ENCODE assay signal across 12 mouse cellular contexts in the genomic region with DNA sequence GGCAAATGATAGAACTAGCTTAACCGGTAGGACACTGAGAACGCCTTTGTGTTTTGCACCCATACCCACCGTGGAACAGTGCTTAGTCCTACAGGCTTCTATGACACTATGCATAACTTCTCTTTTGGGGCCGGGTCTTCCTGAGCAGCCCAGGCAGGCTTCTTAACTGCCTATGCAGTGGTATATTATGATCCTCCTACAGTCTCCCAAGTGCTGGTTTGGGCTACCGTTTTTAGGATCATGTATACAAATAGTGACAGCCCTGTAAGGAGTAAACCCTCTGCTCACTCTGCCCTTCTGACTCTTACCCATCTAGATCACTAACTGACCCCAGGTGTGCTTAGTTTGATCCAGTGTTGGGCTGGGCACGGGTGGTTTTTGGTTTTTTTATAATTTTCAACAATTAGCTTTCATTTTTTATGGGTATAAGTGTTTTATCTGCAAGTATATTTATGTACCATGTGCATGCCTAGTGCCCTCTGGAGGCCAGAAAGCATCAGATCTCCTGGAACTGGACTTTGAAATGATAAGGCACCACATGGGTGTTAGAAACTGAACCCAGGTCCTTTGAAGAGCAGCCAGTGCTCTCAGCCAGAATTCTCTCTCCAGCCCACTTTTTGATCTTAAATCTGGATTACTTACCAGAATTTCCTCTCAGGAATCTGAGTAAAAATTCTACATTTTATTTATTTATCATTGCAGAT. TPM values are rescaled to one million over a fixed set of nuclear protein-coding genes. Genes with fewer than 3 reads are reported as not detected.
DNase-seq lines count a peak whose midpoint lies in the region; ATAC-seq and TF ChIP-seq lines count a peak whose summit lies in the region.
"Had no signal": no experiment of that assay in that cellular context is flagged by ENCODE, and none has a peak within 500 bp of the region (broad histone marks: within the 10 kb centered on the region; RNA-seq: fewer than 3 reads in every experiment).

No protein-coding gene starts in this region.

- no peaks in the 10 kb centered on the region for H3K9me3 ChIP-seq in kidney, embryonic 14.5 days (ENCODE audit: control insufficient read depth, low read length)
- H3K9me3 ChIP-seq in limb, embryonic 10.5 days (replicated peaks): no peaks in the 10 kb centered on the region
- H3K9me3 ChIP-seq: forebrain, embryonic 15.5 days; kidney, embryonic 15.5 days had no signal

- H3K27ac ChIP-seq in kidney, embryonic 14.5 days (ENCODE audit: low read depth, low read length): no peak overlapping the region
- no peak overlapping the region for H3K27ac ChIP-seq in limb, embryonic 10.5 days
- H3K27ac ChIP-seq: forebrain, embryonic 15.5 days; kidney, embryonic 15.5 days had no signal

- 93% methylated on average over 6 of the region's 6 CpGs for WGBS in kidney, embryonic 14.5 days
- WGBS in limb, embryonic 10.5 days: 94% methylated on average over 6 of the region's 6 CpGs

- no peak overlapping the region for H3K9ac ChIP-seq in kidney, embryonic 14.5 days (ENCODE audit: low read depth, low read length)
- H3K9ac ChIP-seq: forebrain, embryonic 15.5 days; kidney, embryonic 15.5 days had no signal

- ATAC-seq in kidney, embryonic 14.5 days (ENCODE audit: low FRiP score, low TSS enrichment): no peak
- no peak for ATAC-seq in Patski
- ATAC-seq: forebrain, embryonic 15.5 days had no signal

- TF ChIP-seq CTCF in Patski (IDR thresholded peaks at IDR 0.05): peak; percentile 46

- POLR2A ChIA-PET in Patski (lab: Charles Lee): interaction anchor here (1.0 kb wide), 1 partner anchor 10 kb away, joined by 3 read pairs; no protein-coding TSS in a partner anchor

- no peak overlapping the region for H3K4me3 ChIP-seq in kidney, embryonic 14.5 days (ENCODE audit: low read length)
- H3K4me3 ChIP-seq in limb, embryonic 10.5 days: no peak overlapping the region
- H3K4me3 ChIP-seq: forebrain, embryonic 15.5 days; kidney, embryonic 15.5 days had no signal

- H3K4me2 ChIP-seq in kidney, embryonic 14.5 days (replicated peaks; ENCODE audit: low read depth, low read length): no peak overlapping the region
- H3K4me2 ChIP-seq: forebrain, embryonic 15.5 days; kidney, embryonic 15.5 days had no signal

- peaks cover 33% of the 10 kb centered on the region for H3K36me3 ChIP-seq in kidney, embryonic 14.5 days (ENCODE audit: control insufficient read depth, insufficient read depth, low read length)
- H3K36me3 ChIP-seq in limb, embryonic 10.5 days: peaks cover 79% of the 10 kb centered on the region

- H3K4me1 ChIP-seq in kidney, embryonic 14.5 days (ENCODE audit: control insufficient read depth, insufficient read depth, low read length): no peaks in the 10 kb centered on the region
- H3K4me1 ChIP-seq in limb, embryonic 10.5 days: no peaks in the 10 kb centered on the region
- H3K4me1 ChIP-seq: kidney, embryonic 15.5 days had no signal

- CTCF ChIA-PET in Patski (lab: Charles Lee): interaction anchor here (0.9 to 2.0 kb wide), 6 partner anchors 10 to 182 kb away, joined by 3 to 6 read pairs (median 4); no protein-coding TSS in a partner anchor

- H3K27me3 ChIP-seq in kidney, embryonic 14.5 days (ENCODE audit: control insufficient read depth, insufficient read depth, low read length): no peaks in the 10 kb centered on the region
- no peaks in the 10 kb centered on the region for H3K27me3 ChIP-seq in Patski
- no peaks in the 10 kb centered on the region for H3K27me3 ChIP-seq in limb, embryonic 10.5 days (ENCODE audit: low read depth, poor library complexity, severe bottlenecking)
- H3K27me3 ChIP-seq: forebrain, embryonic 15.5 days; kidney, embryonic 15.5 days had no signal

- DNase-seq in kidney, postnatal 10 days: peak; percentile 30
- DNase-seq in thymus, postnatal 14 days: peak; percentile 47
- DNase-seq in thymus, postnatal 10 days (ENCODE audit: low spot score in 2 of 2): no peak
- DNase-seq in Patski (ENCODE audit: low read depth, low spot score): no peak
- DNase-seq in limb, embryonic 10.5 days (ENCODE audit: low spot score): no peak
- DNase-seq in layer of hippocampus, adult 9-11 months: no peak
- DNase-seq: cerebellum, postnatal 10 days; heart, postnatal 4 days; layer of hippocampus, postnatal 36 days had no signal

- in situ Hi-C loops in Patski (cut with MboI; ENCODE audit: low pct_unique_long_range_greater_than_20kb): loop anchor here (10.0 kb wide), 1 partner anchor 184 kb away; no protein-coding TSS in a partner anchor

RNA-seq across cellular contexts. Expression of a gene that starts 24.6 kb away (rescaled TPM):
- 5.6 and 6.7 TPM in 2 replicates for polyA plus RNA-seq in kidney, embryonic 14.5 days (2014; fragmentation: Nextera tagmentation; extraction: Ambion mirVana)
- polyA plus RNA-seq in Patski (2021): 2.4 TPM
- 4.0 and 6.0 TPM in 2 replicates for polyA plus RNA-seq in limb, embryonic 10.5 days (2016; fragmentation: Nextera tagmentation; extraction: Ambion mirVana)

RNA-seq across cellular contexts. Expression of a gene that starts 24.8 kb away (rescaled TPM):
- 50.3 and 54.0 TPM in 2 replicates for polyA plus RNA-seq in kidney, embryonic 14.5 days (2014; fragmentation: Nextera tagmentation; extraction: Ambion mirVana)
- 28.8 TPM for polyA plus RNA-seq in Patski (2021)
- polyA plus RNA-seq in limb, embryonic 10.5 days (2016; fragmentation: Nextera tagmentation; extraction: Ambion mirVana): 46.8 and 56.1 TPM in 2 replicates

Comparison
In these comparisons a context has a peak if more than half of its experiments do, and no peak if none do; other contexts are left out.
1. DNase-seq: peak in kidney, postnatal 10 days (single experiment) and thymus, postnatal 14 days (single experiment); none in thymus, postnatal 10 days (0 of 2), Patski (single experiment), limb, embryonic 10.5 days (single experiment) and layer of hippocampus, adult 9-11 months (single experiment).